In the genomic region with DNA sequence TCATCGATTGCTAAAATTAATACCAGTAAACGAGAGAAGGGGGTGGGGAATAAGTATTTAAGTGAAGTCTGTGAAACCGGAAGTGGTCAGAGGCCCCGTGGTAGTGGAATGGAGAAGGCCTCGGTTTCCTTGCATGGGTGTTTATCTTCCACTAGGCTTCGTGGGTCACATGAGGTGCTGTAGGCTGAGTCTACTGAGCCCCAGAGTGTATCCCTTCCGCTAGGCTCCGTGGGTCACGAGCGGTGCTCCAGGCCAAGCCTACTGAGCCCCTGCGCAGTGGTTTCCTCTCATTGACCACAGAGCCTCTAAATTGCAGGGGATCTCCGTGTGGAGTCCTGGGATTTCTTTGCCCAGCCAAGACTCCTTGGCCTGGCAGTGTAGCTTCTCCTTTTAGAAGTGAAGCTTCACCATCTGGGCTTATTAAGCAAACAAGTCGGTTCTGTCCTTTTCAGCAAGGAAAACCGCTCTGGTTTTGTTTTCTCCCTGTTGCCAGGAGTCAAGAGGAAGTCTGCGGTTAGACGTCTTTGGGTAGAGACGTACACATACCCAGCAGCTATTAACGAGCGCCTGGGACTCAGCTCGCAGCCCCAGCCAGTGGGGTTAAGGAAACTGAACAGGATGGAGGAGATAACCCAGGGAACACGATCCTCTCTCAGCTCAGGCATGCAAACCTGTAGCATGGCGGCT, we compare ENCODE assay signal across 9 mouse cellular contexts.
DNase-seq lines count a peak whose midpoint lies in the region; ATAC-seq and TF ChIP-seq lines count a peak whose summit lies in the region.
"Had no signal": no experiment of that assay in that cellular context is flagged by ENCODE, and none has a peak within 500 bp of the region (broad histone marks: within the 10 kb centered on the region; RNA-seq: fewer than 3 reads in every experiment).

No protein-coding gene starts in this region.

- WGBS in heart, embryonic 11.5 days (ENCODE audit: insufficient replicate concordance), result 62% methylated on average over 22 of the region's 22 CpGs
- WGBS in bone marrow, adult 2 months, result 1% methylated on average over 22 of the region's 22 CpGs
- 10% methylated on average over 22 of the region's 22 CpGs for WGBS in liver, embryonic 14.5 days (ENCODE audit: insufficient replicate concordance)

- no peak for TF ChIP-seq CTCF in bone marrow, adult 2 months (IDR thresholded peaks at IDR 0.05; ENCODE audit: control insufficient read depth, insufficient read depth, low read length)
- TF ChIP-seq CTCF in liver, embryonic 14.5 days (IDR thresholded peaks at IDR 0.05; ENCODE audit: low read depth), result no peak

- peaks cover 30% of the 10 kb centered on the region for H3K27me3 ChIP-seq in heart, embryonic 11.5 days (ENCODE audit: control insufficient read depth, insufficient read depth, low read length)
- H3K27me3 ChIP-seq in liver, embryonic 14.5 days (ENCODE audit: control insufficient read depth, insufficient read depth, low read length), result no peaks in the 10 kb centered on the region; the same call in 1 of the 2 replicates

- H3K4me3 ChIP-seq in heart, embryonic 11.5 days (ENCODE audit: low read depth, low read length), result no peak overlapping the region
- H3K4me3 ChIP-seq in bone marrow, adult 2 months (replicated peaks; ENCODE audit: control insufficient read depth, low read depth, low read length), result peak overlapping the region; percentile 22
- H3K4me3 ChIP-seq in liver, embryonic 14.5 days (ENCODE audit: insufficient read depth in 1 of 2, low read depth in 2 of 2, low read length in 2 of 2), result no peak overlapping the region

- no peak for ATAC-seq in heart, embryonic 11.5 days (replicated peaks; ENCODE audit: insufficient number of reproducible peaks, low FRiP score, low TSS enrichment)
- ATAC-seq in liver, embryonic 14.5 days (ENCODE audit: insufficient read depth), result 0 out of 2 replicates have a peak, but pooled peaks have one; percentile 13

- H3K9me3 ChIP-seq in heart, embryonic 11.5 days (replicated peaks; ENCODE audit: control insufficient read depth, low read length), result no peaks in the 10 kb centered on the region
- no peaks in the 10 kb centered on the region for H3K9me3 ChIP-seq in liver, embryonic 14.5 days (ENCODE audit: control insufficient read depth, low read length)

- no peak overlapping the region for H3K4me2 ChIP-seq in heart, embryonic 11.5 days
- peak overlapping the region; percentile 6 for H3K4me2 ChIP-seq in liver, embryonic 14.5 days (ENCODE audit: low read depth)

- DNase-seq in heart, adult 18-20 months, result peak; percentile 37 to 76
- peak in 2 of 3 experiments; percentile 22 to 44 for DNase-seq in liver, embryonic 14.5 days (ENCODE audit: low read depth in 3 of 3, low spot score in 3 of 3)
- DNase-seq in spleen, postnatal 14 days (ENCODE audit: low spot score in 2 of 2), result peak; percentile 14 to 27
- no peak for DNase-seq in Muller cell, postnatal 12 days (ENCODE audit: inconsistent ontology term)
- no peak for DNase-seq in cerebellum, adult 18-20 months
- no peak for DNase-seq in adrenal gland, postnatal 4 days (ENCODE audit: low spot score in 2 of 2)

- H3K27ac ChIP-seq in heart, embryonic 11.5 days (ENCODE audit: low read depth, low read length), result no peak overlapping the region
- peak overlapping the region; percentile 67 for H3K27ac ChIP-seq in bone marrow, adult 2 months (ENCODE audit: control insufficient read depth, insufficient read depth, low read depth, low read length, poor library complexity)
- no peak overlapping the region for H3K27ac ChIP-seq in liver, embryonic 14.5 days
- H3K27ac ChIP-seq: kidney, postnatal 0 days had no signal

- no peaks in the 10 kb centered on the region for H3K4me1 ChIP-seq in heart, embryonic 11.5 days (ENCODE audit: control insufficient read depth, insufficient read depth, low read length)
- H3K4me1 ChIP-seq in bone marrow, adult 2 months (ENCODE audit: control insufficient read depth, insufficient read depth, low read length), result peaks cover 10% of the 10 kb centered on the region
- H3K4me1 ChIP-seq in liver, embryonic 14.5 days (replicated peaks; ENCODE audit: control insufficient read depth in 2 of 2, insufficient read depth in 2 of 2, low read length in 1 of 2), result peaks cover 0 to 7% of the 10 kb centered on the region in 2 experiments; a peak in 2 of 4 replicates

- no peak; the same call in 1 of the 2 replicates for TF ChIP-seq EP300 in liver, embryonic 14.5 days (IDR thresholded peaks at IDR 0.05; ENCODE audit: low read depth)

- H3K36me3 ChIP-seq in heart, embryonic 11.5 days (ENCODE audit: control insufficient read depth, insufficient read depth, low read length), result no peaks in the 10 kb centered on the region
- H3K36me3 ChIP-seq in liver, embryonic 14.5 days (replicated peaks; ENCODE audit: control insufficient read depth, insufficient read depth, low read depth), result no peaks in the 10 kb centered on the region

- TF ChIP-seq POLR2A in bone marrow, adult 2 months (IDR thresholded peaks at IDR 0.05; ENCODE audit: borderline replicate concordance, control insufficient read depth, low read depth, low read length), result no peak

- H3K9ac ChIP-seq in heart, embryonic 11.5 days (ENCODE audit: low read depth, low read length), result no peak overlapping the region
- no peak overlapping the region for H3K9ac ChIP-seq in liver, embryonic 14.5 days (replicated peaks)

Comparison
In these comparisons a context has a peak if more than half of its experiments do, and no peak if none do; other contexts are left out.
1. DNase-seq: peak in heart, adult 18-20 months (2 of 2), liver, embryonic 14.5 days (2 of 3) and spleen, postnatal 14 days (2 of 2); none in Muller cell, postnatal 12 days (single experiment), cerebellum, adult 18-20 months (0 of 2) and adrenal gland, postnatal 4 days (0 of 2).